Mouse (Mus musculus) testis, postnatal 14 days (tissue): ENCODE results near the gene Gm9040.
"Not testable (repeated sequence)": the region's sequence is repeated elsewhere in the genome, so short reads cannot be mapped to it uniquely, and the experiment has no call there.

Experiments
- DNase-seq: peaks from one replicate; pipeline ENCODE4 v3.0.0; 2021; ENCODE audit warnings: low spot score

Gm9040 gene

DNA sequence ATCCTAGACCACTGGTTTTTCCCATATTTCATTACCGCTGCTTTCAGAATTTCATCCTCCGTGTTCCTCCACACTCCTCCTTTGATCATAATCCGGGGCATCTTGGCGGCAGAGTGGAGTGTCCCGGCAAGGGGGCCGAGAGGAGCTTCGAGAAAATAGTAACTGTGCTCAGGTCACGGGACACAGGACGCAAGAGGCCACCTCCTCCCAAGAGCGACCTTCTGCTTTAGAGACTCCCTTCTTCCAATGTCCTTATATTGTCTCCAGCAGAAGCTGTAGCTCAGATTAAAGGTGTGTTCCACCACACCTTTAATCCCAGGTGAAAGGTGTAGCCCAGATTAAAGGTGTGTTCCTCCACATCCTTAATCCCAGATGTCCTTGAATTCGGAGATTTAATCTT is at the start of gene Gm9040:
TSS of gene Gm9040 (minus strand) at position 101 of the 400 bp plus-strand sequence.
- DNase-seq: not testable (repeated sequence)

DNA sequence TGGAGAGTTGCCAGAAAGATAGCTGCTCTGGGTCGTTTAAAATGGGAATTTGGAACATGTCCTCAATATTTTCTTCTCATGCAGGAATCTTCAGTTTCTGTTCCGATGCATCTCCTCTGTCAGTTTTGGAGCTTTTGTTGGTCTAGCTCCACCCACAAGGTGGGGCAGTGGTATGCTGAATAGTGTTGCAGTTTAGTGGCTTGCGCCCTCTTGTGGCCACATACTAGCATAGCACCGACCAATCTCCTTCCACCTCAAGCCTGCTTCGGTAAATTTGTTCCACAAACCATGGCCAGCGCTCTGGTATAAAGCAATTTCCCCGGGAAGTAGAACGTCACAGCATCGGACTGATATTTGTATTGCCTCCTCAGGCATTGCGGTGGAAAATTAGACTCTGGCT is 43.7 kb upstream of the Gm9040 start:
- DNase-seq: peak; percentile 78

DNA sequence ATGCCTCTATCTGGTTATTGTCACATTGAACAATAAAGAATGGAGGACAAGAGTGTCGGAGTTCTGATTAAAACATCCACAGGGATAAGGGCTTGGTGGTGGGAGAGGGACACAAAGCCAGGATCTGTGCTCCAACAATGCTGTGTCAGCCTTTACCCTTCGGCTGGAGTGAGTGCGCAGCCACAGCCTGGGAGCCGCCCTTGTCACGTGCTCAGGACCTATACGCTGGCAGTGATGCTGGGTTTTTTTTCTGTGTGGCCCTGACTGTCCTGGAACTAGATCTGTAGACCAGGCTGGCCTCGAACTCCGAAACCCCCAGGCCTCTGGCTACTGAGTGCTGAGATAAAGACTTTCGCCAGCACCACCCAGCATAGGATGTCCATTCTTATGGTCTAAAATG is 42.7 kb upstream of the Gm9040 start:
- no peak for DNase-seq

DNA sequence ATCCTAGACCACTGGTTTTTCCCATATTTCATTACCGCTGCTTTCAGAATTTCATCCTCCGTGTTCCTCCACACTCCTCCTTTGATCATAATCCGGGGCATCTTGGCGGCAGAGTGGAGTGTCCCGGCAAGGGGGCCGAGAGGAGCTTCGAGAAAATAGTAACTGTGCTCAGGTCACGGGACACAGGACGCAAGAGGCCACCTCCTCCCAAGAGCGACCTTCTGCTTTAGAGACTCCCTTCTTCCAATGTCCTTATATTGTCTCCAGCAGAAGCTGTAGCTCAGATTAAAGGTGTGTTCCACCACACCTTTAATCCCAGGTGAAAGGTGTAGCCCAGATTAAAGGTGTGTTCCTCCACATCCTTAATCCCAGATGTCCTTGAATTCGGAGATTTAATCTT is 27.2 kb upstream of the Gm9040 start, which contains the start of gene Gm9049:
TSS of gene Gm9049 (minus strand) at position 101 of the 400 bp plus-strand sequence.
- not testable (repeated sequence) for DNase-seq

DNA sequence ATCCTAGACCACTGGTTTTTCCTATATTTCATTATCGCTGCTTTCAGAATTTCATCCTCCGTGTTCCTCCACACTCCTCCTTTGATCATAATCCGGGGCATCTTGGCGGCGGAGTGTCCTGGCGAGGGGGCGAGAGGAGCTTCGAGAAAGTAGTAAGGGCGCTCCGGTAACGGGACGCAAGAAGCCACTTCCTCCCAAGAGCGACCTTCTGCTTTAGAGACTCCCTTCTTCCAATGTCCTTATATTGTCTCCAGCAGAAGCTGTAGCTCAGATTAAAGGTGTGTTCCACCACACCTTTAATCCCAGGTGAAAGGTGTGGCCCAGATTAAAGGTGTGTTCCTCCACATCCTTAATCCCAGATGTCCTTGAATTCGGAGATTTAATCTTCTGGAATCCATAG is 21.8 kb upstream of the Gm9040 start, which contains the start of gene Gm9048:
TSS of gene Gm9048 (minus strand) at position 101 of the 400 bp plus-strand sequence.
- not testable (repeated sequence) for DNase-seq

DNA sequence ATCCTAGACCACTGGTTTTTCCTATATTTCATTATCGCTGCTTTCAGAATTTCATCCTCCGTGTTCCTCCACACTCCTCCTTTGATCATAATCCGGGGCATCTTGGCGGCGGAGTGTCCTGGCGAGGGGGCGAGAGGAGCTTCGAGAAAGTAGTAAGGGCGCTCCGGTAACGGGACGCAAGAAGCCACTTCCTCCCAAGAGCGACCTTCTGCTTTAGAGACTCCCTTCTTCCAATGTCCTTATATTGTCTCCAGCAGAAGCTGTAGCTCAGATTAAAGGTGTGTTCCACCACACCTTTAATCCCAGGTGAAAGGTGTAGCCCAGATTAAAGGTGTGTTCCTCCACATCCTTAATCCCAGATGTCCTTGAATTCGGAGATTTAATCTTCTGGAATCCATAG is 16.4 kb upstream of the Gm9040 start, which contains the start of gene Gm9046:
TSS of gene Gm9046 (minus strand) at position 101 of the 400 bp plus-strand sequence.
- DNase-seq: not testable (repeated sequence)

DNA sequence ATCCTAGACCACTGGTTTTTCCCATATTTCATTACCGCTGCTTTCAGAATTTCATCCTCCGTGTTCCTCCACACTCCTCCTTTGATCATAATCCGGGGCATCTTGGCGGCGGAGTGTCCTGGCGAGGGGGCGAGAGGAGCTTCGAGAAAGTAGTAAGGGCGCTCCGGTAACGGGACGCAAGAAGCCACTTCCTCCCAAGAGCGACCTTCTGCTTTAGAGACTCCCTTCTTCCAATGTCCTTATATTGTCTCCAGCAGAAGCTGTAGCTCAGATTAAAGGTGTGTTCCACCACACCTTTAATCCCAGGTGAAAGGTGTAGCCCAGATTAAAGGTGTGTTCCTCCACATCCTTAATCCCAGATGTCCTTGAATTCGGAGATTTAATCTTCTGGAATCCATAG is 11.0 kb upstream of the Gm9040 start, which contains the start of gene Gm9045:
TSS of gene Gm9045 (minus strand) at position 101 of the 400 bp plus-strand sequence.
- DNase-seq: not testable (repeated sequence)

DNA sequence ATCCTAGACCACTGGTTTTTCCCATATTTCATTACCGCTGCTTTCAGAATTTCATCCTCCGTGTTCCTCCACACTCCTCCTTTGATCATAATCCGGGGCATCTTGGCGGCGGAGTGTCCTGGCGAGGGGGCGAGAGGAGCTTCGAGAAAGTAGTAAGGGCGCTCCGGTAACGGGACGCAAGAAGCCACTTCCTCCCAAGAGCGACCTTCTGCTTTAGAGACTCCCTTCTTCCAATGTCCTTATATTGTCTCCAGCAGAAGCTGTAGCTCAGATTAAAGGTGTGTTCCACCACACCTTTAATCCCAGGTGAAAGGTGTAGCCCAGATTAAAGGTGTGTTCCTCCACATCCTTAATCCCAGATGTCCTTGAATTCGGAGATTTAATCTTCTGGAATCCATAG is 5.5 kb upstream of the Gm9040 start, which contains the start of gene Gm9044:
TSS of gene Gm9044 (minus strand) at position 101 of the 400 bp plus-strand sequence.
- DNase-seq: not testable (repeated sequence)

DNA sequence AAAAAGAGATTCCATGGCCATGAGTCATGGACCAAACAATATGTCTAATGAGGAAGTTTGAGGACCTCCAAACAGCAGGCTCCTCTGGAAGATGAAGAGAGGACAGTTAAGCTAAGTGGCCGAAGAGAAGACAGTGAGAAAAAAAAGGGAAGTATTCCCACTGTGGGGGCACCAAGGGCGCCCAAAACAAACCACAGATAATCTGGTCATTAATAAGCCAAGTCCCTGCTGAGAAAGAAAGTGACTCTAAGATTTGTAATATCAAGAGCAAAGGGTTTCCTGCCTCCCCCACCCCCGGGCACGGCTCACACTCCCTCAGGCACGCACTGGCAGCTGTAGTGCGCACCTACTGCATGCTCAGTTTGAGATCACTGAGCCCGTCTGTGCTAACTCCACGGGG is 7.7 kb downstream of the Gm9040 start:
- no peak for DNase-seq

DNA sequence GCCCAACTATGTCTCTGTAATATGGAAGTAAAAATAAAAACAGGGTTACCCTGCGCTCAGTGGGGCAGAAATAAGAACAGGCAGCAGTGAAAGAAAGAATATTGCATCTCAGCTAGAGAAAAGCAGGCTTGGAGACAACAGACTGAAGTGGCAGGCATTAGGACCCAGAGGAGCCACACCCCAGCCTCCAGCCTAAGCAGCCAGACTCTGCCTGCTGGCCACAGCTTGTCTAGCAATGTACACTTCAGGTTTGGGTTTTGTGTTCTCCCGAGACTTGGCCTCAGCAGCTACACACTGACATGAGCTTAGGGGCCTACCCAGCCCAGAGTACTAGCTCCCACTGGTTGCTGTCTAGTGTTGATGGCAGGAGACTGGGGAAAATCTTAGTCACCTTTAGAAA is 24.6 kb downstream of the Gm9040 start:
- not testable (repeated sequence) for DNase-seq

DNA sequence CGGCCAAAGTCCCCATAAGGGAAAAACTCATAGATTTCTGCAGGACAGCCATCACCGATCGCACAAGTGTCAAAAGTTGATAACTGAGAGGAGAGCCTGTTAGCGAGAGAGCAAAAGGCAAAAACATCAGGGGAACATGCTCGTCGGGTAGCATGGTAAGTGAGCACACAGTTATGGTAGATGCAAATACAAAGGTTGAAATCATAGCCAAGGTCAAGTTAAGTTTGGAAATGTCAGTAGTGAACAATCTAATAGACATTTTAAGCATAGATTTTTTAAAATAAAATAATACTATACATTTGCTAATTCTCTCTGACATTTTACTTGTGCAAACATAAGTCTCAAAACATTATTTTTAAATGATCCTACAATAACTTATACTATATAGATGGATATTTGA is 31.8 kb downstream of the Gm9040 start, which contains the start of gene Iltifb:
TSS of gene Iltifb (minus strand) at position 101 of the 400 bp plus-strand sequence.
- no peak for DNase-seq

DNA sequence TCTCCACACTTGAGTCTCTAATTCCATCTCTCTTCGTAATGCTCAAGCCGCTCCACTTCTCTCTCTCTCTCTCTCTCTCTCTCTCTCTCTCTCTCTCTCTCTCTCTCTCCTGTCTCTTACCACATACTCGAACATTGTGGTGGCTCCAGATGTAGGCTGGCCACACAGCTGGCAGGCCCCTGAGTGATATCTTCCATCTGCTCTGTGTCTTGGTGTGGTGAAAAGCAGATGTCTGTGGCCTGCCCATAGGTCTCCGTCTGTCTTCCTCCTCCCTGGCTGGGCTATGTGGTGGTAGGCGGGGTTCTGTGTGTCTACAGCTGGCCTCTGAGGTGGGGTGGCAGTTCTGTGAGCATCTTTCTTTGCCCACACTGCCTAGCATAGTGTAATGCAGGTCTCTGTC is 43.8 kb downstream of the Gm9040 start:
- not testable (repeated sequence) for DNase-seq

DNA sequence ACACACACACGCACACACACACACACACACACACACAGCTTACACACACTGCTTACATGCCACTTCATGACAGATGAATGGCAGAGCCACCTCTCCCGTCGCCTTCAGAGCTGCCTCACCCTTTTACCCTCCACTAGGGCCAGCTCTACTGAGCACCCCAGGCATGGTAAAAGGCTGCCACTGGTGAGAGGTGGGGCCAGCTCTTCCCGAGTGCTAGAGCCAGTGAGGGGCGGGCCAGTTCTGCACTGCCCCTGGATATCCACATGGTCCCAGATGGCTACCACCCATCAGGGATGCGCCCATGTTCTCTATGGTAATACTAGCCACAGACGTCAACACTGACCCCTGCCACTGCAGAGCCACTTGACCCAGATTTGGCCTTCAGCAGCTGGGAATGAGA is 44.2 kb downstream of the Gm9040 start:
- not testable (repeated sequence) for DNase-seq

DNA sequence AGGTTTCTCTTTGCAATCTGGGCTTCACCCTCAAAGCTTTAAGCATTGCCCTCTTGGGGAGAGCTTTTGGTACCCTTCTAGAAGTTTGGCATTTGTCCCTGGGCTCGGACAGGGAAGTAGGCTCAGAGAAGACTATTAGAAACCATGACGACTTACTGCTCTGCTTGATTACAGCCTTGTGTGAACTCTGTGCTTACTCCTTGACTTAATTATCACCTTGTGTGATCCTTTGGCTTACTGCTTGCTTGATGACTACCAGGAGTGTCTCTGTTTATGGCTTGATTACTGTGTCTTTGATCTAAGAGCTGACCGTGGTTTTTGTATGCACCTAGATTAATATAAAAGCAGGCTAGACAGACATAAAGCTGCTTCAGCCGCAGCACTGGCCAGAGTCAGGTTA is 48.7 kb downstream of the Gm9040 start:
- not testable (repeated sequence) for DNase-seq
